Mouse (Mus musculus): ENCODE data around the gene Vcam1. TPM values are rescaled to one million over a fixed set of nuclear protein-coding genes. Genes with fewer than 3 reads are reported as not detected.

Gene Vcam1
- total and polyA plus RNA-seq, 2 experiments from 2014 or later = 32.1 to 36.9 TPM

GRCm38 (mm10) chr3:116127836-116128235, 1.7 kb downstream of the Vcam1 start:
- H3K4me3 ChIP-seq (ENCODE audit: low read depth, low read length) = peak overlapping the region; percentile 29; the same call in 1 of the 2 replicates
- H3K27me3 ChIP-seq (ENCODE audit: insufficient read depth, low read length) = no peaks in the 10 kb centered on the region; the same call in 1 of the 2 replicates
- no peak for ATAC-seq
- WGBS = 32% methylated on average over 3 of the region's 3 CpGs
- DNase-seq = no peak
- no peak for TF ChIP-seq CTCF (IDR thresholded peaks at IDR 0.05; ENCODE audit: low read depth)
- peak overlapping the region; percentile 51; the same call in 1 of the 2 replicates for H3K4me2 ChIP-seq (ENCODE audit: low read depth)
- no peaks in the 10 kb centered on the region for H3K9me3 ChIP-seq (ENCODE audit: low read length)
- 0 out of 2 replicates have a peak overlapping the region, but pooled peaks have one; percentile 22 for H3K9ac ChIP-seq
- no peaks in the 10 kb centered on the region for H3K36me3 ChIP-seq (ENCODE audit: insufficient read depth)
- H3K4me1 ChIP-seq (ENCODE audit: insufficient read depth) = no peaks in the 10 kb centered on the region
- H3K27ac ChIP-seq (ENCODE audit: low read depth, low read length) = no peak overlapping the region

GRCm38 (mm10) chr3:116127281-116127680, 2.2 kb downstream of the Vcam1 start:
- H3K4me3 ChIP-seq (ENCODE audit: low read depth, low read length) = peak overlapping the region; percentile 5; the same call in 1 of the 2 replicates
- H3K9ac ChIP-seq = no peak overlapping the region
- DNase-seq (no peak), ATAC-seq (no peak)
- peak overlapping the region; percentile 23; the same call in 1 of the 2 replicates for H3K4me2 ChIP-seq (ENCODE audit: low read depth)
- 21% methylated on average over 2 of the region's 2 CpGs for WGBS
- no peaks in the 10 kb centered on the region for H3K4me1 ChIP-seq (ENCODE audit: insufficient read depth)
- H3K36me3 ChIP-seq (ENCODE audit: insufficient read depth) = no peaks in the 10 kb centered on the region
- no peak for TF ChIP-seq CTCF (IDR thresholded peaks at IDR 0.05; ENCODE audit: low read depth)
- H3K27ac ChIP-seq (ENCODE audit: low read depth, low read length) = no peak overlapping the region
- no peaks in the 10 kb centered on the region for H3K9me3 ChIP-seq (ENCODE audit: low read length)
- no peaks in the 10 kb centered on the region; the same call in 1 of the 2 replicates for H3K27me3 ChIP-seq (ENCODE audit: insufficient read depth, low read length)

DNA sequence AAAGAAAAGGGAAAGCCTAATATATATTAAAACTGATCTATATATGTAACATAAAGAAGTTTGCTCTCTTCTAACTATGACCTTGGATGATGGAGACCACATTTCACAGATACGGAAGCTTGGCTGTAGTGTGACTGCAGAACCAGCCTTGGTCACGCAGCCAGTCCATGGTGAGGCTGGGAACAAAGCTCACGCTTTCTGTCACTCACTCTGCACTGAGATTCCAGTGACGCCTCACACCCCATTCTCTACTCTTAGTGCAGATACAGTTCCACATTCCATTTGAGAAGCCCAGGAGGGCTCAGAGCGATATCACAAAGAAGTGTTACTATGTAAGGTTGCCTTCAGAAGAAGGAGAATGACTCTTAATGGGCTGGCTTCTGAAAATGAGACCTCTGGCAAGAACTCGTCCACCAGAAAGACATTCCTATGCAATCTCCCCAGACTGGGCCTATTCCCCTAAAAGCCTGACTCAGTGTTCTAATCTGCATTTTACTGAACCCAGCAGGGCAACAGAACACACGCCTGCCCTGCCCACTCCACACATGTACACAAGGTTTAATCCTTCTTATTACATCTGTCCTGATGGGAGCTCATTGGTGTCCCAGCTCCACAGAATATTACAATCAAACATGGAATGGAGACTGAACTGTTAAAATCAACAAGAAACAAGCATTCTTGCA, 2.8 kb downstream of the Vcam1 start:
- Histone ChIP-seq H3K36me3 (ENCODE audit: insufficient read depth) (no peaks in the 10 kb centered on the region), H3K27ac (ENCODE audit: low read depth, low read length) (no peak overlapping the region), H3K4me3 (ENCODE audit: low read depth, low read length) (no peak overlapping the region), H3K9ac (no peak overlapping the region), H3K4me1 (ENCODE audit: insufficient read depth) (no peaks in the 10 kb centered on the region), H3K27me3 (ENCODE audit: insufficient read depth, low read length) (no peaks in the 10 kb centered on the region; the same call in 1 of the 2 replicates), H3K9me3 (ENCODE audit: low read length) (no peaks in the 10 kb centered on the region), H3K4me2 (ENCODE audit: low read depth) (peak overlapping the region; percentile 23; the same call in 1 of the 2 replicates)
- no peak for ATAC-seq
- DNase-seq = no peak
- TF ChIP-seq CTCF (IDR thresholded peaks at IDR 0.05; ENCODE audit: low read depth) = no peak
- WGBS = 37% methylated on average over 7 of the region's 7 CpGs

GRCm38 (mm10) chr3:116126070-116126469, 3.4 kb downstream of the Vcam1 start:
- ATAC-seq = no peak

GRCm38 (mm10) chr3:116123827-116124226, 5.7 kb downstream of the Vcam1 start:
- WGBS = 95% methylated on average over 3 of the region's 3 CpGs
- no peak overlapping the region for H3K4me2 ChIP-seq (ENCODE audit: low read depth)
- H3K36me3 ChIP-seq (ENCODE audit: insufficient read depth) = no peaks in the 10 kb centered on the region
- no peak for ATAC-seq
- H3K9me3 ChIP-seq (ENCODE audit: low read length) = no peaks in the 10 kb centered on the region
- DNase-seq = no peak
- H3K4me1 ChIP-seq (ENCODE audit: insufficient read depth) = no peaks in the 10 kb centered on the region
- H3K27me3 ChIP-seq (ENCODE audit: insufficient read depth, low read length) = no peaks in the 10 kb centered on the region
- no peak overlapping the region for H3K4me3 ChIP-seq (ENCODE audit: low read depth, low read length)
- no peak overlapping the region for H3K27ac ChIP-seq (ENCODE audit: low read depth, low read length)
- no peak for TF ChIP-seq CTCF (IDR thresholded peaks at IDR 0.05; ENCODE audit: low read depth)
- no peak overlapping the region for H3K9ac ChIP-seq

More at GRCm38 (mm10) chr3:116126070-116126469, 3.4 kb downstream of the Vcam1 start:
- Histone ChIP-seq H3K4me1 (ENCODE audit: insufficient read depth) (no peaks in the 10 kb centered on the region), H3K36me3 (ENCODE audit: insufficient read depth) (no peaks in the 10 kb centered on the region), H3K4me3 (ENCODE audit: low read depth, low read length) (no peak overlapping the region), H3K9ac (no peak overlapping the region), H3K9me3 (ENCODE audit: low read length) (no peaks in the 10 kb centered on the region), H3K27ac (ENCODE audit: low read depth, low read length) (no peak overlapping the region), H3K27me3 (ENCODE audit: insufficient read depth, low read length) (no peaks in the 10 kb centered on the region; the same call in 1 of the 2 replicates), H3K4me2 (ENCODE audit: low read depth) (no peak overlapping the region; the same call in 1 of the 2 replicates)
- TF ChIP-seq CTCF (IDR thresholded peaks at IDR 0.05; ENCODE audit: low read depth) = no peak
- WGBS = 19% methylated on average over 4 of the region's 4 CpGs
- DNase-seq = no peak

DNA sequence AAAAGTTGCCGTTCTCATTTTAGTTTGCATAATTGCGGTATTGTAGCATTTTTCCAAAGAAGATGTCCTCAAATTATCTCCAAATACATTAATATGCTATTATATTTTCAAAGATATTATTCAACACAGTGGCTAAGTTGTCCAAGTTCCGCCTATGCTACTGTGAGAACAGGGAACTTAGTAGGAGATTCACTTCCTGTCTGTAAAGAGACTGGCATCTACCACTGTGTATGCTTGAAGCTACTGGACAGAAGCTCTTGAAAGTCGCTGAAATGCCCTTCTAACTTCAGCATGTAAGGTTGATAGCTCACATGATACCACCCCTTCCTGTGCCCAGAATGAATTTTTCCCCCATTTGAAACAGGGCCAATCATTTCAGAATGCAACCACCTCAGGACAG, 6.8 kb downstream of the Vcam1 start:
- H3K9ac ChIP-seq = no peak overlapping the region
- no peak overlapping the region for H3K4me3 ChIP-seq (ENCODE audit: low read depth, low read length)
- no peaks in the 10 kb centered on the region for H3K27me3 ChIP-seq (ENCODE audit: insufficient read depth, low read length)
- H3K4me2 ChIP-seq (ENCODE audit: low read depth) = no peak overlapping the region
- no peaks in the 10 kb centered on the region for H3K36me3 ChIP-seq (ENCODE audit: insufficient read depth)
- WGBS = 87% methylated on average over 4 of the region's 4 CpGs
- H3K4me1 ChIP-seq (ENCODE audit: insufficient read depth) = no peaks in the 10 kb centered on the region
- no peaks in the 10 kb centered on the region for H3K9me3 ChIP-seq (ENCODE audit: low read length)
- DNase-seq = no peak
- ATAC-seq = no peak
- TF ChIP-seq CTCF (IDR thresholded peaks at IDR 0.05; ENCODE audit: low read depth) = no peak
- H3K27ac ChIP-seq (ENCODE audit: low read depth, low read length) = no peak overlapping the region

- Histone ChIP-seq H3K4me3 (ENCODE audit: low read depth, low read length) (no peak overlapping the region), H3K9me3 (ENCODE audit: low read length) (no peaks in the 10 kb centered on the region), H3K4me2 (ENCODE audit: low read depth) (no peak overlapping the region), H3K27me3 (ENCODE audit: insufficient read depth, low read length) (no peaks in the 10 kb centered on the region), H3K4me1 (ENCODE audit: insufficient read depth) (no peaks in the 10 kb centered on the region), H3K36me3 (ENCODE audit: insufficient read depth) (no peaks in the 10 kb centered on the region), H3K27ac (ENCODE audit: low read depth, low read length) (no peak overlapping the region), H3K9ac (no peak overlapping the region)
- ATAC-seq = no peak
- no peak for TF ChIP-seq CTCF (IDR thresholded peaks at IDR 0.05; ENCODE audit: low read depth)
- WGBS = 97% methylated on average over 3 of the region's 3 CpGs
- no peak for DNase-seq
Observed at GRCm38 (mm10) chr3:116121026-116121425, 8.5 kb downstream of the Vcam1 start.
